Mouse (Mus musculus) C2C12 (cell line): Measurements from ENCODE around the gene Myo9a.

ENCODE experiments used
- CTCF ChIP-seq: IDR thresholded peaks from one replicate; pipeline ENCODE4 v1.5.1; 2011; ENCODE audit not compliant: control insufficient read depth, insufficient read depth, insufficient read length
- MAX ChIP-seq: IDR thresholded peaks from one replicate; pipeline ENCODE4 v1.6.1; 2011; ENCODE audit warnings: mild to moderate bottlenecking, control low read depth

DNA sequence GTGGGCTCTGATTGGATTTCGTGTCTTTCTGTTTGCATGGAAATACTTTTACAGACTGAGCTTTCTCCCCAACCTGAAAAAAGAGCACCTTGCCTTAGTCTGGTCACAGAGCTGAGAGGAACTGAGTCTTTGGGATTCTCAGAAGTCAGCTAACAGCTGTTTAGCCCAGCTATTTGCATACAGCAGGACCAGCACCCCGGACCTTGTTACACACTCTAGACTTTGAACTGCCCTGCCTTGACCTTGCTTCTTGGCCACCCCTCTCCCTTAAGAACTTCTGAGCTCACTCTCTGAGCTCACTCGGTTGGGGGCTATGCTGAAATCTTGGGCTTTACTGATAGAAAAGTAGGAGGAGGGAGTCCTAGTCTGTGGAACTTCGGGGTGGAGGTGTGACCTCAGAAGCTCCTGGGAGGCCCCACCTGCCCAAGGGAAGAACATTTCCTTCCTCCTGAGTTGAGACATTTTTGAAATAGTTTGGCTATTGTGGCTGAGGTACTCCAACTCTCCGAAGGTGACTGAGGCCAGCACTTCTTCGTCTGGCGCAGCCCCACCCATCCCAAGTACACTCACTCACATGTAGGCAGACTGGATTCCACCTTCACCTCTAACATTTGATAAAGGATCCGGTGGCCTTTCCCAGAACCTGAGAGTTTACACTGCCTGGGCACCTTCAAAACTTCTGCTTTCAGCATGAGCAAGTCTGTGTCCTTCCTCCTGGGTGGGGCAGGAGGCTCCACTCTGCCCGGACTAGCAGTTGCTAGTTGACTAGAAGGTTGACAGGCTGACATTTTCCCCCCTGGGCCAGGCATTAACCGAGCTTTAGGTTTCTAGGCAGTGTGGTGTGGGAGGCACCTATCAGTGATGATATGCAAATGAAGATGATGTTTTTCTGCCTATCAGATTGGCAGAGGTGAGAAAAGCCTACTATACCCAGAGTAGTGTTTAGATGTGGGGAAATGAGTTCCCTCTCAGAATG, 43.6 kb upstream of the Myo9a start:
- TF ChIP-seq CTCF (no peak), MAX (no peak)
